Mouse (Mus musculus): Measurements from ENCODE around the gene Itpr1. TPM values are rescaled to one million over a fixed set of nuclear protein-coding genes. Genes with fewer than 3 reads are reported as not detected.
"Not testable (repeated sequence)": the region's sequence is repeated elsewhere in the genome, so short reads cannot be mapped to it uniquely, and the experiment has no call there.

The Itpr1 gene
- total RNA-seq, 4 experiments from 2014 or later: 10.2 to 18.0 (median 13.8) TPM

- DNase-seq (ENCODE audit: low spot score in 2 of 2): no peak
These were observed 323.8 kb downstream of the Itpr1 start for GRCm38 (mm10) chr6:108536546-108537317.

GRCm38 (mm10) chr6:108538406-108538805 lies 325.5 kb downstream of the Itpr1 start:
- no peak for DNase-seq (ENCODE audit: low spot score in 2 of 2)

GRCm38 (mm10) chr6:108540441-108540840 lies 327.5 kb downstream of the Itpr1 start:
- DNase-seq (ENCODE audit: low spot score in 2 of 2): no peak

GRCm38 (mm10) chr6:108544917-108545316 lies 332.0 kb downstream of the Itpr1 start:
- no peak for DNase-seq (ENCODE audit: low spot score in 2 of 2)

- no peak for DNase-seq (ENCODE audit: low spot score in 2 of 2)
These were observed 332.6 kb downstream of the Itpr1 start for GRCm38 (mm10) chr6:108545464-108545863.

GRCm38 (mm10) chr6:108548413-108548812 lies 335.5 kb downstream of the Itpr1 start:
- DNase-seq (ENCODE audit: low spot score in 2 of 2): no peak

GRCm38 (mm10) chr6:108549495-108549935 lies 336.6 kb downstream of the Itpr1 start:
- no peak for DNase-seq (ENCODE audit: low spot score in 2 of 2)

- DNase-seq (ENCODE audit: low spot score in 2 of 2): no peak
These were observed 339.1 kb downstream of the Itpr1 start for GRCm38 (mm10) chr6:108551725-108552620.

- DNase-seq (ENCODE audit: low spot score in 2 of 2): no peak
These were observed 340.1 kb downstream of the Itpr1 start for GRCm38 (mm10) chr6:108553013-108553412.

GRCm38 (mm10) chr6:108553536-108553935 lies 340.6 kb downstream of the Itpr1 start:
- no peak for DNase-seq (ENCODE audit: low spot score in 2 of 2)

GRCm38 (mm10) chr6:108554389-108554788 lies 341.5 kb downstream of the Itpr1 start:
- no peak for DNase-seq (ENCODE audit: low spot score in 2 of 2)

GRCm38 (mm10) chr6:108554878-108555277 lies 342.0 kb downstream of the Itpr1 start:
- DNase-seq (ENCODE audit: low spot score in 2 of 2): no peak

- DNase-seq (ENCODE audit: low spot score in 2 of 2): no peak
These were observed 344.9 kb downstream of the Itpr1 start for GRCm38 (mm10) chr6:108557576-108558322.

- DNase-seq (ENCODE audit: low spot score in 2 of 2): not testable (repeated sequence)
These were observed 346.3 kb downstream of the Itpr1 start for GRCm38 (mm10) chr6:108559226-108559625.

GRCm38 (mm10) chr6:108562971-108563370 lies 350.1 kb downstream of the Itpr1 start:
- no peak for DNase-seq (ENCODE audit: low spot score in 2 of 2)

- DNase-seq (ENCODE audit: low spot score in 2 of 2): not testable (repeated sequence)
These were observed 352.6 kb downstream of the Itpr1 start for GRCm38 (mm10) chr6:108565447-108565846.

- no peak for DNase-seq (ENCODE audit: low spot score in 2 of 2)
These were observed 353.7 kb downstream of the Itpr1 start for GRCm38 (mm10) chr6:108566549-108566948.

- DNase-seq (ENCODE audit: low spot score in 2 of 2): peak in 1 of 2 experiments; percentile 8
These were observed 356.7 kb downstream of the Itpr1 start for GRCm38 (mm10) chr6:108569460-108570187.

- peak; percentile 63 to 75 for DNase-seq (ENCODE audit: low spot score in 2 of 2)
These were observed 357.6 kb downstream of the Itpr1 start for GRCm38 (mm10) chr6:108570351-108571041.

- peak; percentile 83 to 89 for DNase-seq (ENCODE audit: low spot score in 2 of 2)
These were observed 358.2 kb downstream of the Itpr1 start for GRCm38 (mm10) chr6:108571042-108571590.

Measured in gastrocnemius, adult 8-10 months (tissue).